In genomic region chr17:81497919-81498318, GRCm38 (mm10) we compare ENCODE assay signal across 19 mouse cellular contexts. TPM values are rescaled to one million over a fixed set of nuclear protein-coding genes. Genes with fewer than 3 reads are reported as not detected.
DNase-seq lines count a peak whose midpoint lies in the region; ATAC-seq and TF ChIP-seq lines count a peak whose summit lies in the region.
"Had no signal": no experiment of that assay in that cellular context is flagged by ENCODE, and none has a peak within 500 bp of the region (broad histone marks: within the 10 kb centered on the region; RNA-seq: fewer than 3 reads in every experiment).

No protein-coding gene starts in this region.

- no peaks in the 10 kb centered on the region for H3K36me3 ChIP-seq in heart, embryonic 12.5 days
- H3K36me3 ChIP-seq in kidney, postnatal 0 days (ENCODE audit: insufficient read depth, low read length): no peaks in the 10 kb centered on the region
- no peaks in the 10 kb centered on the region for H3K36me3 ChIP-seq in liver, embryonic 11.5 days (ENCODE audit: control insufficient read depth, insufficient read depth, low read length)
- H3K36me3 ChIP-seq: embryonic facial prominence, embryonic 12.5 days; liver, embryonic 15.5 days had no signal

- no peaks in the 10 kb centered on the region for H3K9me3 ChIP-seq in heart, embryonic 12.5 days (replicated peaks)
- H3K9me3 ChIP-seq in kidney, postnatal 0 days (replicated peaks; ENCODE audit: low read length): no peaks in the 10 kb centered on the region
- no peaks in the 10 kb centered on the region for H3K9me3 ChIP-seq in liver, embryonic 11.5 days (ENCODE audit: control insufficient read depth, low read length)
- H3K9me3 ChIP-seq: embryonic facial prominence, embryonic 12.5 days; liver, embryonic 15.5 days had no signal

- no peaks in the 10 kb centered on the region for H3K27me3 ChIP-seq in heart, embryonic 12.5 days (replicated peaks)
- H3K27me3 ChIP-seq in kidney, postnatal 0 days (ENCODE audit: insufficient read depth, low read length): no peaks in the 10 kb centered on the region
- no peaks in the 10 kb centered on the region for H3K27me3 ChIP-seq in liver, embryonic 11.5 days (replicated peaks; ENCODE audit: control insufficient read depth, insufficient read depth, low read length)
- H3K27me3 ChIP-seq: embryonic facial prominence, embryonic 12.5 days; liver, embryonic 15.5 days had no signal

- no peak overlapping the region for H3K4me2 ChIP-seq in heart, embryonic 12.5 days
- no peak overlapping the region for H3K4me2 ChIP-seq in kidney, postnatal 0 days (ENCODE audit: low read length)
- no peak overlapping the region for H3K4me2 ChIP-seq in liver, embryonic 11.5 days
- H3K4me2 ChIP-seq: embryonic facial prominence, embryonic 12.5 days; liver, embryonic 15.5 days; midbrain, embryonic 11.5 days had no signal

- H3K9ac ChIP-seq in heart, embryonic 12.5 days: no peak overlapping the region
- no peak overlapping the region for H3K9ac ChIP-seq in kidney, postnatal 0 days (ENCODE audit: low read depth, low read length)
- no peak overlapping the region for H3K9ac ChIP-seq in liver, embryonic 11.5 days (ENCODE audit: low read depth, low read length)
- H3K9ac ChIP-seq: embryonic facial prominence, embryonic 12.5 days; liver, embryonic 15.5 days had no signal

- H3K4me1 ChIP-seq in heart, embryonic 12.5 days (replicated peaks): peaks cover 33% of the 10 kb centered on the region
- H3K4me1 ChIP-seq in kidney, postnatal 0 days (replicated peaks; ENCODE audit: insufficient read depth, low read length): no peaks in the 10 kb centered on the region
- no peaks in the 10 kb centered on the region for H3K4me1 ChIP-seq in liver, embryonic 11.5 days (replicated peaks; ENCODE audit: control insufficient read depth, insufficient read depth, low read length)
- H3K4me1 ChIP-seq: embryonic facial prominence, embryonic 12.5 days; liver, embryonic 15.5 days had no signal

- 0 out of 2 replicates have a peak overlapping the region, but pooled peaks have one; percentile 21 for H3K27ac ChIP-seq in heart, embryonic 12.5 days (ENCODE audit: poor library complexity, severe bottlenecking)
- H3K27ac ChIP-seq in kidney, postnatal 0 days: no peak overlapping the region
- no peak overlapping the region for H3K27ac ChIP-seq in liver, embryonic 11.5 days (ENCODE audit: low read depth, low read length)
- H3K27ac ChIP-seq: embryonic facial prominence, embryonic 12.5 days; liver, embryonic 15.5 days had no signal

- no peak for ATAC-seq in heart, embryonic 12.5 days (ENCODE audit: insufficient number of reproducible peaks, low FRiP score)
- 0 out of 2 replicates have a peak, but pooled peaks have one; percentile 13 for ATAC-seq in kidney, postnatal 0 days (replicated peaks; ENCODE audit: low FRiP score, low read depth)
- 0 out of 2 replicates have a peak, but pooled peaks have one; percentile 11 for ATAC-seq in megakaryocyte progenitor cell, adult 5-6 weeks (replicated peaks; ENCODE audit: poor library complexity)
- no peak for ATAC-seq in liver, embryonic 11.5 days (replicated peaks; ENCODE audit: low FRiP score)
- ATAC-seq: hindbrain, embryonic 16.5 days had no signal

- no peak overlapping the region for H3K4me3 ChIP-seq in heart, embryonic 12.5 days
- H3K4me3 ChIP-seq in kidney, postnatal 0 days (replicated peaks; ENCODE audit: low read depth, low read length): no peak overlapping the region
- H3K4me3 ChIP-seq in liver, embryonic 11.5 days (ENCODE audit: low read depth, low read length): no peak overlapping the region
- H3K4me3 ChIP-seq: embryonic facial prominence, embryonic 12.5 days; liver, embryonic 15.5 days had no signal

- TF ChIP-seq CTCF in kidney, postnatal 0 days (IDR thresholded peaks at IDR 0.05; ENCODE audit: low read depth): no peak

- no peak for DNase-seq in heart, adult 8-10 months (ENCODE audit: low spot score)
- DNase-seq in kidney, postnatal 0 days (ENCODE audit: low spot score): no peak
- no peak for DNase-seq in kidney, adult 18-20 months
- peak; percentile 4 for DNase-seq in ZHBTc4 (ENCODE audit: low read depth, low spot score)
- DNase-seq in liver, embryonic 11.5 days (ENCODE audit: low spot score): no peak
- no peak for DNase-seq in gastrocnemius, postnatal 25 days
- DNase-seq: adrenal gland, postnatal 36 days; cerebellum, postnatal 25 days had no signal

RNA-seq across cellular contexts. Expression of gene Gm11096, which starts 56.4 kb away (rescaled TPM):
- not detected in 2 replicates for polyA plus RNA-seq in heart, embryonic 12.5 days (2016; fragmentation: Nextera tagmentation; extraction: Ambion mirVana)
- not detected for total RNA-seq in heart, adult 8-10 months (2022)
- polyA plus RNA-seq in kidney, postnatal 0 days (2015; fragmentation: Nextera tagmentation; extraction: Ambion mirVana): not detected in 2 replicates
- not detected in 2 replicates for total RNA-seq in megakaryocyte progenitor cell, adult 5-6 weeks (2015)
- total RNA-seq in megakaryocyte progenitor cell, adult 5-6 weeks (2017): not detected in 2 replicates
- not detected in 2 replicates for polyA plus RNA-seq in liver, embryonic 11.5 days (2014; fragmentation: Nextera tagmentation; extraction: Ambion mirVana)
- not detected for total RNA-seq in gastrocnemius, postnatal 25 days (2021)
- total RNA-seq: adrenal gland, postnatal 36 days; ES-E14; granulocyte monocyte progenitor cell, adult 5-6 weeks; left cerebral cortex, postnatal 25 days had no signal
- polyA plus RNA-seq: embryonic facial prominence, embryonic 12.5 days; forebrain, embryonic 11.5 days; hindbrain, embryonic 16.5 days; kidney, embryonic 16.5 days; liver, embryonic 15.5 days; midbrain, embryonic 11.5 days had no signal

Comparison
In these comparisons a context has a peak if more than half of its experiments do, and no peak if none do; other contexts are left out.
1. ATAC-seq: peak in kidney, postnatal 0 days (single experiment) and megakaryocyte progenitor cell, adult 5-6 weeks (single experiment); none in heart, embryonic 12.5 days (single experiment) and liver, embryonic 11.5 days (single experiment).